In the genomic region with DNA sequence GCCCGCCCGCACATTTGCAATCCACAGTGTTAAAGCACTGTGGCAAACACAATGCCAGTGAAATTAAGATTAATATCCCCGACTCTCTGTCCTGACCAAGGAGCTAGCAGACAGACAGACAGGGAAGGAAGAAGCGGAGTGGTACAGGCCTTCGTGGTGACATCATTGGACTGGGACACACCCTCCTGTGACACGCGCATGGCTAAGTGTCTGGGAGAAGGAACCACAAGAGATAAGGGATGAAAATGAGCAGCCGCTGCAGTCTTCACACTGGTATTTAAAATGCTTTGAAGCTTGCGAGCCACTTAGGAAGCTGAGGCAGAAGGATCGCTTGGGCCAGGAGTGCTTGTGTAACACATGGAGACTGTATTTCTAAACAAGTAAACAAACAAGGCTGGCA, we compare ENCODE assay signal across 10 mouse cellular contexts.
DNase-seq lines count a peak whose midpoint lies in the region; ATAC-seq and TF ChIP-seq lines count a peak whose summit lies in the region.
"Had no signal": no experiment of that assay in that cellular context is flagged by ENCODE, and none has a peak within 500 bp of the region (broad histone marks: within the 10 kb centered on the region; RNA-seq: fewer than 3 reads in every experiment).

No protein-coding gene starts in this region.

- H3K4me1 ChIP-seq in forebrain, embryonic 14.5 days (ENCODE audit: control insufficient read depth, insufficient read depth, low read length) = no peaks in the 10 kb centered on the region
- peaks cover 14% of the 10 kb centered on the region for H3K4me1 ChIP-seq in forebrain, embryonic 10.5 days
- peaks cover 12% of the 10 kb centered on the region for H3K4me1 ChIP-seq in neural tube, embryonic 13.5 days (replicated peaks)
- H3K4me1 ChIP-seq in neural tube, embryonic 15.5 days = peaks cover 12% of the 10 kb centered on the region
- peaks cover 37% of the 10 kb centered on the region for H3K4me1 ChIP-seq in heart, embryonic 16.5 days (ENCODE audit: control insufficient read depth, insufficient read depth, low read length)
- no peaks in the 10 kb centered on the region for H3K4me1 ChIP-seq in stomach, postnatal 0 days (replicated peaks; ENCODE audit: control insufficient read depth, insufficient read depth)
- H3K4me1 ChIP-seq in kidney, adult 2 months (ENCODE audit: control insufficient read depth, insufficient read depth, low read length) = no peaks in the 10 kb centered on the region

- no peak overlapping the region for H3K4me3 ChIP-seq in forebrain, embryonic 14.5 days (ENCODE audit: low read depth, low read length)
- no peak overlapping the region for H3K4me3 ChIP-seq in forebrain, embryonic 10.5 days
- H3K4me3 ChIP-seq in neural tube, embryonic 13.5 days = no peak overlapping the region
- H3K4me3 ChIP-seq in neural tube, embryonic 15.5 days (replicated peaks) = no peak overlapping the region
- H3K4me3 ChIP-seq in heart, embryonic 16.5 days (ENCODE audit: low read length) = no peak overlapping the region
- H3K4me3 ChIP-seq in stomach, postnatal 0 days (ENCODE audit: low read depth, low read length) = no peak overlapping the region
- no peak overlapping the region for H3K4me3 ChIP-seq in kidney, adult 2 months (ENCODE audit: insufficient read depth, low read depth, low read length)
- H3K4me3 ChIP-seq: embryonic facial prominence, embryonic 13.5 days had no signal

- no peaks in the 10 kb centered on the region for H3K9me3 ChIP-seq in forebrain, embryonic 14.5 days (replicated peaks; ENCODE audit: control insufficient read depth, low read length)
- H3K9me3 ChIP-seq in forebrain, embryonic 10.5 days = no peaks in the 10 kb centered on the region
- H3K9me3 ChIP-seq in neural tube, embryonic 13.5 days = no peaks in the 10 kb centered on the region
- H3K9me3 ChIP-seq in neural tube, embryonic 15.5 days (replicated peaks) = no peaks in the 10 kb centered on the region
- no peaks in the 10 kb centered on the region for H3K9me3 ChIP-seq in heart, embryonic 16.5 days (replicated peaks; ENCODE audit: control insufficient read depth, low read length)
- no peaks in the 10 kb centered on the region for H3K9me3 ChIP-seq in stomach, postnatal 0 days (ENCODE audit: control insufficient read depth, low read length)
- H3K9me3 ChIP-seq: embryonic facial prominence, embryonic 13.5 days had no signal

- no peak for ATAC-seq in forebrain, embryonic 14.5 days
- no peak for ATAC-seq in neural tube, embryonic 13.5 days (ENCODE audit: low read depth)
- ATAC-seq in neural tube, embryonic 15.5 days (ENCODE audit: low FRiP score) = no peak
- ATAC-seq in heart, embryonic 16.5 days (replicated peaks; ENCODE audit: extremely low read depth, insufficient read depth, low FRiP score) = 0 out of 2 replicates have a peak, but pooled peaks have one; percentile 13
- ATAC-seq in stomach, postnatal 0 days (ENCODE audit: low FRiP score, low TSS enrichment) = no peak

- TF ChIP-seq EP300 in stomach, postnatal 0 days (optimal IDR thresholded peaks at IDR 0.05) = no peak

- no peaks in the 10 kb centered on the region for H3K27me3 ChIP-seq in forebrain, embryonic 14.5 days (replicated peaks; ENCODE audit: control insufficient read depth, insufficient read depth, low read length)
- no peaks in the 10 kb centered on the region for H3K27me3 ChIP-seq in forebrain, embryonic 10.5 days (ENCODE audit: poor library complexity, severe bottlenecking)
- no peaks in the 10 kb centered on the region for H3K27me3 ChIP-seq in neural tube, embryonic 13.5 days
- no peaks in the 10 kb centered on the region for H3K27me3 ChIP-seq in neural tube, embryonic 15.5 days (replicated peaks)
- no peaks in the 10 kb centered on the region for H3K27me3 ChIP-seq in heart, embryonic 16.5 days (ENCODE audit: control insufficient read depth, insufficient read depth, low read length)
- no peaks in the 10 kb centered on the region for H3K27me3 ChIP-seq in stomach, postnatal 0 days (ENCODE audit: control insufficient read depth, insufficient read depth, low read length)
- no peaks in the 10 kb centered on the region for H3K27me3 ChIP-seq in kidney, adult 2 months (replicated peaks; ENCODE audit: control insufficient read depth, insufficient read depth, low read length)
- H3K27me3 ChIP-seq: embryonic facial prominence, embryonic 13.5 days had no signal

- peaks cover 5% of the 10 kb centered on the region for H3K36me3 ChIP-seq in forebrain, embryonic 14.5 days (ENCODE audit: control insufficient read depth, insufficient read depth, low read length)
- H3K36me3 ChIP-seq in forebrain, embryonic 10.5 days (replicated peaks) = peaks cover 4% of the 10 kb centered on the region; the same call in 1 of the 2 replicates
- peaks cover 24% of the 10 kb centered on the region for H3K36me3 ChIP-seq in neural tube, embryonic 13.5 days
- peaks cover 15% of the 10 kb centered on the region for H3K36me3 ChIP-seq in neural tube, embryonic 15.5 days
- peaks cover 10% of the 10 kb centered on the region for H3K36me3 ChIP-seq in heart, embryonic 16.5 days (ENCODE audit: control insufficient read depth, insufficient read depth)
- H3K36me3 ChIP-seq in stomach, postnatal 0 days (ENCODE audit: control insufficient read depth, insufficient read depth, low read length) = no peaks in the 10 kb centered on the region
- H3K36me3 ChIP-seq in kidney, adult 2 months (ENCODE audit: control insufficient read depth, insufficient read depth, low read length) = no peaks in the 10 kb centered on the region

- no peak for TF ChIP-seq POLR2A in kidney, adult 2 months (IDR thresholded peaks at IDR 0.05; ENCODE audit: low read depth, low read length)

- 0 out of 2 replicates have a peak overlapping the region, but pooled peaks have one; percentile 52 for H3K27ac ChIP-seq in forebrain, embryonic 14.5 days (ENCODE audit: low read depth, low read length)
- no peak overlapping the region; the same call in 1 of the 2 replicates for H3K27ac ChIP-seq in forebrain, embryonic 10.5 days
- peak overlapping the region; percentile 46; the same call in 1 of the 2 replicates for H3K27ac ChIP-seq in neural tube, embryonic 13.5 days (replicated peaks)
- no peak overlapping the region for H3K27ac ChIP-seq in neural tube, embryonic 15.5 days (replicated peaks)
- peak overlapping the region; percentile 96 for H3K27ac ChIP-seq in heart, embryonic 16.5 days (ENCODE audit: low read length)
- H3K27ac ChIP-seq in stomach, postnatal 0 days (replicated peaks) = peak overlapping the region; percentile 20; the same call in 1 of the 2 replicates
- no peak overlapping the region; the same call in 1 of the 2 replicates for H3K27ac ChIP-seq in kidney, adult 2 months (ENCODE audit: insufficient read depth, low read depth, low read length)
- H3K27ac ChIP-seq: embryonic facial prominence, embryonic 13.5 days had no signal

- no peak for DNase-seq in forebrain, embryonic 14.5 days (ENCODE audit: low spot score)
- no peak for DNase-seq in forebrain, embryonic 10.5 days (ENCODE audit: extremely low spot score, low spot score)
- no peak for DNase-seq in stomach, postnatal 0 days (ENCODE audit: low spot score)
- no peak for DNase-seq in kidney, adult 2 months
- no peak for DNase-seq in ovary, adult 18-20 months (ENCODE audit: low spot score)
- DNase-seq: kidney, postnatal 4 days had no signal

- no peak overlapping the region for H3K9ac ChIP-seq in forebrain, embryonic 14.5 days (ENCODE audit: low read length)
- H3K9ac ChIP-seq in neural tube, embryonic 13.5 days = no peak overlapping the region
- H3K9ac ChIP-seq in neural tube, embryonic 15.5 days (replicated peaks) = no peak overlapping the region
- peak overlapping the region; percentile 43; the same call in 1 of the 2 replicates for H3K9ac ChIP-seq in heart, embryonic 16.5 days (ENCODE audit: low read length)
- no peak overlapping the region for H3K9ac ChIP-seq in stomach, postnatal 0 days (ENCODE audit: low read length)
- H3K9ac ChIP-seq: embryonic facial prominence, embryonic 13.5 days had no signal

- H3K4me2 ChIP-seq in forebrain, embryonic 14.5 days (ENCODE audit: low read length) = no peak overlapping the region
- H3K4me2 ChIP-seq in neural tube, embryonic 13.5 days = no peak overlapping the region
- no peak overlapping the region for H3K4me2 ChIP-seq in neural tube, embryonic 15.5 days
- no peak overlapping the region for H3K4me2 ChIP-seq in heart, embryonic 16.5 days (ENCODE audit: low read depth, low read length)
- no peak overlapping the region for H3K4me2 ChIP-seq in stomach, postnatal 0 days (replicated peaks; ENCODE audit: low read depth)
- H3K4me2 ChIP-seq: embryonic facial prominence, embryonic 13.5 days had no signal

- TF ChIP-seq CTCF in stomach, postnatal 0 days (IDR thresholded peaks at IDR 0.05; ENCODE audit: low read depth) = no peak
- no peak for TF ChIP-seq CTCF in kidney, adult 2 months (conservative IDR thresholded peaks at IDR 0.05; ENCODE audit: insufficient read depth, insufficient read length, low read depth, low read length)

- 85% methylated on average over 10 of the region's 10 CpGs for WGBS in forebrain, embryonic 14.5 days
- 90% methylated on average over 10 of the region's 10 CpGs for WGBS in forebrain, embryonic 10.5 days
- 82% methylated on average over 10 of the region's 10 CpGs for WGBS in neural tube, embryonic 13.5 days
- 79% methylated on average over 10 of the region's 10 CpGs for WGBS in neural tube, embryonic 15.5 days
- 38% methylated on average over 10 of the region's 10 CpGs for WGBS in heart, embryonic 16.5 days
- 68% methylated on average over 10 of the region's 10 CpGs for WGBS in stomach, postnatal 0 days
- WGBS in kidney, adult 2 months = 85% methylated on average over 10 of the region's 10 CpGs

Comparison
In these comparisons a context has a peak if more than half of its experiments do, and no peak if none do; other contexts are left out.
1. H3K27ac ChIP-seq: peak in forebrain, embryonic 14.5 days (single experiment), neural tube, embryonic 13.5 days (single experiment), heart, embryonic 16.5 days (single experiment) and stomach, postnatal 0 days (single experiment); none in forebrain, embryonic 10.5 days (single experiment), neural tube, embryonic 15.5 days (single experiment) and kidney, adult 2 months (single experiment).